Mouse (Mus musculus) C2C12 (cell line): ENCODE results near the gene Ccdc12. TPM values are rescaled to one million over a fixed set of nuclear protein-coding genes. Genes with fewer than 3 reads are reported as not detected.

Experiments used
- H3K27me3 ChIP-seq: one replicate; pipeline ENCODE4 v1.6.1; 2011; ENCODE audit not compliant: control insufficient read depth, insufficient read depth, insufficient read length
- H3K36me3 ChIP-seq: one replicate; pipeline ENCODE4 v1.6.1; 2011; ENCODE audit not compliant: control insufficient read depth, insufficient read depth
- H3K4me3 ChIP-seq: one replicate; pipeline ENCODE4 v1.5.1; 2011; ENCODE audit warnings: mild to moderate bottlenecking, control low read depth; ENCODE audit not compliant: poor library complexity, insufficient read depth, severe bottlenecking
- H3K79me2 ChIP-seq: one replicate; pipeline ENCODE4 v1.6.1; 2011; ENCODE audit not compliant: control insufficient read depth, insufficient read depth
- H3K79me3 ChIP-seq: one replicate; pipeline ENCODE4 v1.6.1; 2011; ENCODE audit warnings: low read depth, control low read depth
- H3ac ChIP-seq: one replicate; pipeline ENCODE3; 2011; ENCODE audit warnings: low read depth; ENCODE audit not compliant: control insufficient read depth, insufficient read length
- CEBPB ChIP-seq: IDR thresholded peaks from one replicate; pipeline ENCODE4 v1.6.1; 2011; ENCODE audit warnings: low read depth, mild to moderate bottlenecking, control low read depth, moderate library complexity
- CTCF ChIP-seq: IDR thresholded peaks from one replicate; pipeline ENCODE4 v1.5.1; 2011; ENCODE audit not compliant: control insufficient read depth, insufficient read depth, insufficient read length
- FOSL1 ChIP-seq: IDR thresholded peaks from one replicate; pipeline ENCODE4 v1.8.0; 2011; ENCODE audit warnings: mild to moderate bottlenecking, low read length; ENCODE audit not compliant: poor library complexity, insufficient read depth, severe bottlenecking
- MAX ChIP-seq: IDR thresholded peaks from one replicate; pipeline ENCODE4 v1.6.1; 2011; ENCODE audit warnings: mild to moderate bottlenecking, control low read depth
- MYOD1 ChIP-seq: IDR thresholded peaks from one replicate; pipeline ENCODE4 v1.6.1; 2011; ENCODE audit warnings: low read depth; ENCODE audit not compliant: control insufficient read depth, insufficient read length
- MYOG ChIP-seq: IDR thresholded peaks from one replicate; pipeline ENCODE4 v1.6.1; 2011; ENCODE audit not compliant: control insufficient read depth, insufficient read length; ENCODE audit errors: extremely low read depth
- USF1 ChIP-seq: IDR thresholded peaks from one replicate; pipeline ENCODE4 v1.6.1; 2011; ENCODE audit warnings: low read depth, mild to moderate bottlenecking, control low read depth, moderate library complexity
- polyA plus RNA-seq: library from polyadenylated mRNA; unstranded; fragments of >200 nt; fragmentation: generic; extraction: Trizol; gene quantifications from one replicate; pipeline ENCODE4 v1.2.1, GENCODE M21; 2012; ENCODE audit warnings: missing spikeins

The Ccdc12 gene
- polyA plus RNA-seq, 1 experiment, result 86.7 TPM

DNA sequence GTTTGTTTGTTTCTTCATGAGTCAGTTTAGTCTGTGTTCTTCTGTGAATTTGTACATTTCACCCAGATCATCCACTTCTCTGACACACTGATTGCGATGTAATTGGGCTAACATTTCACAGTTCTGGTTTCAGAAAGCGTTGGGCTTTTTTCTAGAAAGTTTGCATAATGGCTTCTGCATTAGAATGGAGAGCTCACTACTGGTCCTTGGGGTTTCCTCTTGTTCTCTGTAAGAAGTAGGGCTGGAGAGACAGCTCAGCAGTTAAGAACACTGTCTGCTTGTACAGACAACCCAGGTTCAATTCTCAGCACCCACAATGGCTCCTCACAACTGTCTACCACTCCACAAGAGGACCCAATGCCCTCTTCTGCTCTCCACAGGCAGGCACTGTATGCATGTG, 3.9 kb downstream of the Ccdc12 start:
- H3K36me3 ChIP-seq, result peaks cover 10% of the 10 kb centered on the region
- no peaks in the 10 kb centered on the region for H3K27me3 ChIP-seq
- peaks cover 55% of the 10 kb centered on the region for H3K79me3 ChIP-seq
- TF ChIP-seq CEBPB, result no peak
- no peak overlapping the region for H3K4me3 ChIP-seq
- no peak overlapping the region for H3ac ChIP-seq
- peaks cover 85% of the 10 kb centered on the region for H3K79me2 ChIP-seq

DNA sequence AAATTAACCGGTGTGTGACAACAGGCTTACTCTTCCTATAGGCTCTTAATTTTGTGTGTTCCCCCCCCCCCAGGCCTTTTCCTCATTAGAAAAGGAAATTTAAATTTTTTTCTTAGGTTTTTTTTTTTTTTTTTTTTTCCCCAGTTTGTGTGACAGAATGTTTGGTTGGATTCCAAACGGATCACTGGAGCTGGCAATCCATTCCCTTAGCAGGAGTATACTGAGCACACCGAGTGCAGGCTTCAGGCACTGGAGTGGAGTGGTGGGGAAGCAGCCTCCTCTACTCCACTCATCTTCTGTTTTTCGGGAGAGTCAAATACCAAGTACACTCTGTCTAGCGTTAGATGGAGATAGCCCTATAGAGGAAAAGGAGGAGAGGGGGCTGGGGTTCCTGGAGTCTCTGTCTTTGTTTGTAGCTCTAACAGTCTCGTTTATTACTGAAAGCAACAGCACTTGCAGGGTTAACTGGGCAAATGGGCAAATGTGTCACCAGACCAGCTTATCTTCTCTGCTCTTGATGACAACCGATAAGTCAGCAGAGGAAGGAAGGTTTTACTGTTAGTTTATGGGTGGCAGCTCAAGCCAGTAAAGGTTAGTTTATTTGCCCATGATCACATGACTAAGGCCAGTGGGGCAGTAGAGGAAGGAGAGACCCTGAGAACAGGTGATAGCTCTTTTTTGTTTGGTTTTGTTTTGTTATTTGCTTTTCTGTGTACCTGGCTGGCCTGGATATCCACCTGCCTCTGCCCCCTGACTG, 4.7 kb downstream of the Ccdc12 start:
- Histone ChIP-seq H3K27me3 (no peaks in the 10 kb centered on the region), H3K79me2 (peaks cover 93% of the 10 kb centered on the region), H3ac (no peak overlapping the region), H3K79me3 (peaks cover 61% of the 10 kb centered on the region), H3K36me3 (peaks cover 10% of the 10 kb centered on the region), H3K4me3 (no peak overlapping the region)
- TF ChIP-seq CTCF (no peak), CEBPB (no peak), USF1 (no peak), MAX (no peak), MYOG (no peak), FOSL1 (no peak), MYOD1 (no peak)

DNA sequence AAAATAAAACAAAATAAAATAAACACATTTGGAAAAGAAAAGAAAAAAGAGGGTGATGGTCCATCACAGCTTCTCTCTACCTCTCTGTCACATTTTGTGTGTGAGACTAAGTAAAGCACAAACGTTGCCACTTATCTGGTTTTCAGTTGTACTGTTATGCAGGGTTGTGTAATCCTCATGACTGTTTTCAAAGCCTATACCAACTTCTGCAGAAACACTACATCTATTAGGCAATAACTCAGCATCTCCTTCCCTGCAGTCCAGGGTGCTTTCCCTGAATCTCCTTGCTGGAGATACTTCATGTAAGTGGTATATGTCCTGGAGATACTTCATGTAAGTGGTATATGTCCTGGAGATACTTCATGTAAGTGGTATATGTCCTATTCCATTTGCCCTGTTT, 6.5 kb downstream of the Ccdc12 start:
- no peak for TF ChIP-seq MAX
- TF ChIP-seq USF1, result no peak
- TF ChIP-seq MYOG, result no peak
- no peak for TF ChIP-seq CTCF
- no peak for TF ChIP-seq MYOD1
- TF ChIP-seq FOSL1, result no peak
- TF ChIP-seq CEBPB, result no peak
- no peaks in the 10 kb centered on the region for H3K27me3 ChIP-seq
- peaks cover 99% of the 10 kb centered on the region for H3K79me2 ChIP-seq
- no peak overlapping the region for H3K4me3 ChIP-seq
- H3ac ChIP-seq, result no peak overlapping the region
- H3K36me3 ChIP-seq, result peaks cover 10% of the 10 kb centered on the region
- peaks cover 58% of the 10 kb centered on the region for H3K79me3 ChIP-seq

DNA sequence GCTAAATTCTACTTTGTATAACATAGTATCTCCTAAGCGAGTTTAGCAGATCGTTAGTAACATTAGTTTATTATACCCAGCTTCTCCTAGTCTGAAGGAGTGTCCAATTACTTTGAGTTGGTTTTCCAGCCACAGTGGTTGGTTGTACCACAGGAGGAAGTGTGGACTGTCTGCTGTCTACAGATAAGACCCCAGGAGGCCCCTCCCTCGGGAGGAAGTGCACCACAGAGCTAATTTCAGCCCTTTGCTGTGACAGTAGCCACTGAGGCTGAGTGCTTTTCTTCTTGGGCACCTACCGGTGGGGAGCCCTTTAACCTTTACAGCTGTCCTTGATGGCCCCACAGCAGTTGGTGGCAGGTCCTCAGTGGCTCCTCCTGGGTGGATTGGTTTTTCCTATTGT, 9.6 kb downstream of the Ccdc12 start:
- peaks cover 38% of the 10 kb centered on the region for H3K79me3 ChIP-seq
- no peak overlapping the region for H3K4me3 ChIP-seq
- no peaks in the 10 kb centered on the region for H3K36me3 ChIP-seq
- no peak overlapping the region for H3ac ChIP-seq
- no peaks in the 10 kb centered on the region for H3K27me3 ChIP-seq
- peaks cover 98% of the 10 kb centered on the region for H3K79me2 ChIP-seq
- no peak for TF ChIP-seq FOSL1
- TF ChIP-seq CEBPB, result no peak
- no peak for TF ChIP-seq MYOD1
- TF ChIP-seq MAX, result no peak
- TF ChIP-seq USF1, result no peak
- no peak for TF ChIP-seq MYOG

DNA sequence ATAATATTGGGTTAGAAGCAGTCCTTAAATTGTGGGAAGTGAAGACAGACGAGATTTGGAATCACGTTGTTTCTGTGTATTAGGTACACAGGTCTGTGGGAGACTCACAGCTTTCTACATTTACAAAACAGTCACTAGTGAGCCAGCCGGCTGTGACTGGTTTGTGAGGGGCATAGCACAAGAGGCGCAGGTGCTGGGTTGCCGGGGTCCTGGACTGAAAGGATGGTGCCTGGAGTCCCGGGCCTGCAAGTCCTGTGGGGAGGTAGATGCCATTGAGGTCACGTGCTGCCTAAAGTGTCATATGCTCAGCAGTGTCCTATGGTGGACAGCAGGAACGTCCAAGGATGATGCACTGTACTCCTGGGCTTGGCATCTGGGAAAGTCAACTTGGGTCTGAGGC, 10.1 kb downstream of the Ccdc12 start:
- TF ChIP-seq MYOD1 (no peak), MAX (no peak), CTCF (no peak), USF1 (no peak), CEBPB (no peak), MYOG (no peak), FOSL1 (no peak)
- peaks cover 33% of the 10 kb centered on the region for H3K79me3 ChIP-seq
- H3K79me2 ChIP-seq, result peaks cover 98% of the 10 kb centered on the region

DNA sequence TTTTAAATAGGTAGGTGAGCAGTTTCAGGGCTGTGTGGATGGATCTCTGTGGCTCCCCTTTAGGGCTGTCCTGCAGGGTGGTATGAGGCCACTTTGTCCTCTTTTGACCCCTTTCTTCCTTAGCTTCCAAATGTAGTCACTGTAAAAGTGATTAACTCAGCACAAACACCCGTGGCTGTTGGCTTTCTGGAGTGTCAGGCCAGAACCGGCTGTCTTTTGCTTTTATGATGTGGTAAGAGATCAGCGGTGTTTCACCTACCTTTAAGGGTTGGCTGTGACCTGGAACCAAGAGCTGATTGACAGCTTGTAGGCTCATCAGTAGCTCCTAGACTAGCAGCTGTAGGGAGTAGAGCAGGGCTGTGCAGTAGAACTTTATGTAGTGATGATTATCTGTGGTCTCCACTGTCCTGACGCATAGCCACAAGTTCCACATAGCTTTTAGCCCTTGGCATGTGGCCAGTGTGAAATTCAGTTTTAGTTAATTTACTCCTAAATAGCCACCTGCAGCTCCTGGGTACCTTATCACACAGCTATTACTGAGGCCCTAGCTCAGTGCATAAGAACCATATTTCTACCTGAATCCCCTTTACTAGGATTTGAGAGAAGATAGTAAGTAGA, 11.0 kb downstream of the Ccdc12 start:
- no peak overlapping the region for H3ac ChIP-seq
- H3K27me3 ChIP-seq, result no peaks in the 10 kb centered on the region
- TF ChIP-seq CEBPB (no peak), FOSL1 (no peak), MYOD1 (no peak), CTCF (no peak), USF1 (no peak), MAX (no peak), MYOG (no peak)
- H3K79me2 ChIP-seq, result peaks cover 97% of the 10 kb centered on the region
- H3K36me3 ChIP-seq, result no peaks in the 10 kb centered on the region
- peaks cover 30% of the 10 kb centered on the region for H3K79me3 ChIP-seq
- H3K4me3 ChIP-seq, result no peak overlapping the region

More for the DNA sequence above, 10.1 kb downstream of the Ccdc12 start:
- H3K27me3 ChIP-seq, result no peaks in the 10 kb centered on the region
- no peaks in the 10 kb centered on the region for H3K36me3 ChIP-seq
- H3ac ChIP-seq, result no peak overlapping the region
- H3K4me3 ChIP-seq, result no peak overlapping the region
